ENCODE assay signal across 18 mouse cellular contexts in genomic region chr14:35554288-35554687, GRCm38 (mm10).
DNase-seq lines count a peak whose midpoint lies in the region; ATAC-seq and TF ChIP-seq lines count a peak whose summit lies in the region.
"Had no signal": no experiment of that assay in that cellular context is flagged by ENCODE, and none has a peak within 500 bp of the region (broad histone marks: within the 10 kb centered on the region; RNA-seq: fewer than 3 reads in every experiment).

No protein-coding gene starts in this region.

- no peak overlapping the region for H3K9ac ChIP-seq in midbrain, postnatal 0 days (replicated peaks; ENCODE audit: low read length, poor library complexity, severe bottlenecking)
- no peak overlapping the region for H3K9ac ChIP-seq in midbrain, embryonic 15.5 days
- H3K9ac ChIP-seq: forebrain, postnatal 0 days; hindbrain, embryonic 15.5 days; liver, embryonic 12.5 days; stomach, embryonic 15.5 days had no signal

- no peaks in the 10 kb centered on the region for H3K9me3 ChIP-seq in midbrain, postnatal 0 days (ENCODE audit: low read length)
- H3K9me3 ChIP-seq in midbrain, embryonic 15.5 days, result no peaks in the 10 kb centered on the region
- H3K9me3 ChIP-seq: hindbrain, embryonic 15.5 days; liver, embryonic 12.5 days; megakaryocyte, embryonic 14.5 days; stomach, embryonic 15.5 days had no signal

- TF ChIP-seq POLR2A in cerebellum, adult 2 months (IDR thresholded peaks at IDR 0.05; ENCODE audit: borderline replicate concordance, insufficient read depth, low read length), result no peak

- peak; percentile 18 to 59 for DNase-seq in cerebellum, adult 2 months
- no peak for DNase-seq in cerebellum, adult 11-12 months
- DNase-seq in midbrain, postnatal 0 days (ENCODE audit: low spot score), result peak; percentile 15
- DNase-seq in layer of hippocampus, adult 9-10 months (ENCODE audit: low spot score), result peak; percentile 40
- peak; percentile 69 for DNase-seq in right cerebral cortex, postnatal 25 days
- DNase-seq in testis, postnatal 14 days (ENCODE audit: low spot score), result no peak
- DNase-seq: embryo, embryonic 11 days; forebrain, postnatal 0 days; kidney, adult 8-10 months; thymus, postnatal 4 days had no signal

- H3K27me3 ChIP-seq in cerebellum, adult 2 months (ENCODE audit: control insufficient read depth, insufficient read depth, low read length), result no peaks in the 10 kb centered on the region
- no peaks in the 10 kb centered on the region for H3K27me3 ChIP-seq in midbrain, postnatal 0 days (ENCODE audit: insufficient read depth, low read length)
- no peaks in the 10 kb centered on the region for H3K27me3 ChIP-seq in midbrain, embryonic 15.5 days (replicated peaks)
- H3K27me3 ChIP-seq: hindbrain, embryonic 15.5 days; liver, embryonic 12.5 days; megakaryocyte, embryonic 14.5 days; Patski; stomach, embryonic 15.5 days had no signal

- H3K27ac ChIP-seq in cerebellum, adult 2 months (ENCODE audit: insufficient read depth, low read length), result no peak overlapping the region
- no peak overlapping the region for H3K27ac ChIP-seq in midbrain, postnatal 0 days (ENCODE audit: low read depth, low read length)
- H3K27ac ChIP-seq in midbrain, embryonic 15.5 days, result no peak overlapping the region
- H3K27ac ChIP-seq: hindbrain, embryonic 15.5 days; liver, embryonic 12.5 days; stomach, embryonic 15.5 days had no signal

- WGBS in cerebellum, adult 2 months, result 1% methylated on average over 3 of the region's 3 CpGs
- 69% methylated on average over 3 of the region's 3 CpGs for WGBS in midbrain, postnatal 0 days
- WGBS in midbrain, embryonic 15.5 days, result 82% methylated on average over 3 of the region's 3 CpGs

- H3K4me3 ChIP-seq in cerebellum, adult 2 months (replicated peaks; ENCODE audit: insufficient read depth, low read depth, low read length), result no peak overlapping the region
- no peak overlapping the region for H3K4me3 ChIP-seq in midbrain, postnatal 0 days (ENCODE audit: low read depth, low read length)
- no peak overlapping the region for H3K4me3 ChIP-seq in midbrain, embryonic 15.5 days
- H3K4me3 ChIP-seq: hindbrain, embryonic 15.5 days; liver, embryonic 12.5 days; megakaryocyte, embryonic 14.5 days; stomach, embryonic 15.5 days had no signal

- no peak for TF ChIP-seq CTCF in cerebellum, adult 2 months (IDR thresholded peaks at IDR 0.05; ENCODE audit: borderline replicate concordance, insufficient read depth, low read depth, low read length)
- TF ChIP-seq CTCF in midbrain, postnatal 0 days (IDR thresholded peaks at IDR 0.05), result no peak

- no peaks in the 10 kb centered on the region for H3K36me3 ChIP-seq in midbrain, postnatal 0 days (ENCODE audit: insufficient read depth, low read length)
- H3K36me3 ChIP-seq in midbrain, embryonic 15.5 days (replicated peaks), result no peaks in the 10 kb centered on the region
- H3K36me3 ChIP-seq: hindbrain, embryonic 15.5 days; liver, embryonic 12.5 days; stomach, embryonic 15.5 days had no signal

- H3K4me1 ChIP-seq in cerebellum, adult 2 months (ENCODE audit: control insufficient read depth, insufficient read depth, low read length), result no peaks in the 10 kb centered on the region
- H3K4me1 ChIP-seq in midbrain, postnatal 0 days (ENCODE audit: insufficient read depth, low read length), result no peaks in the 10 kb centered on the region
- H3K4me1 ChIP-seq in midbrain, embryonic 15.5 days, result no peaks in the 10 kb centered on the region
- H3K4me1 ChIP-seq: hindbrain, embryonic 15.5 days; liver, embryonic 12.5 days; megakaryocyte, embryonic 14.5 days; stomach, embryonic 15.5 days had no signal

- no peak for ATAC-seq in midbrain, postnatal 0 days (ENCODE audit: low FRiP score)
- no peak for ATAC-seq in midbrain, embryonic 15.5 days (replicated peaks)
- no peak for ATAC-seq in erythroblast, adult 5-6 weeks (replicated peaks; ENCODE audit: low FRiP score, poor library complexity, severe bottlenecking)
- ATAC-seq: forebrain, postnatal 0 days; liver, embryonic 12.5 days; lung, postnatal 0 days; Patski had no signal

- H3K4me2 ChIP-seq in midbrain, postnatal 0 days (ENCODE audit: low read depth, low read length, poor library complexity, severe bottlenecking), result no peak overlapping the region
- no peak overlapping the region for H3K4me2 ChIP-seq in midbrain, embryonic 15.5 days
- H3K4me2 ChIP-seq: hindbrain, embryonic 15.5 days; liver, embryonic 12.5 days; stomach, embryonic 15.5 days had no signal

Comparison
In these comparisons a context has a peak if more than half of its experiments do, and no peak if none do; other contexts are left out.
1. DNase-seq: peak in cerebellum, adult 2 months (2 of 2), midbrain, postnatal 0 days (single experiment), layer of hippocampus, adult 9-10 months (single experiment) and right cerebral cortex, postnatal 25 days (single experiment); none in cerebellum, adult 11-12 months (single experiment) and testis, postnatal 14 days (single experiment).